1 mouse cellular context compared by ENCODE assay signal in genomic region chr4:130133399-130133798, GRCm38 (mm10).
TF ChIP-seq lines count a peak whose summit lies in the region.

No protein-coding gene starts in this region.

TF ChIP-seq in MEL, 35 proteins besides CTCF, POLR2A, EP300 and RAD21:
- 0 out of 2 replicates have a peak, but pooled peaks have one; percentile 54 for TF ChIP-seq BHLHE40 (IDR thresholded peaks at IDR 0.05; ENCODE audit: borderline replicate concordance, low read depth, low read length)
- TF ChIP-seq SIN3A (IDR thresholded peaks at IDR 0.05; ENCODE audit: low read length), result no peak
- no peak for TF ChIP-seq ZMIZ1 (IDR thresholded peaks at IDR 0.05; ENCODE audit: low read depth, low read length)
- no peak for TF ChIP-seq CHD2 (IDR thresholded peaks at IDR 0.05; ENCODE audit: low read length)
- no peak for TF ChIP-seq ZKSCAN1 (IDR thresholded peaks at IDR 0.05; ENCODE audit: low read depth, low read length)
- no peak for TF ChIP-seq TCF12 (IDR thresholded peaks at IDR 0.05; ENCODE audit: low read depth, low read length)
- no peak for TF ChIP-seq UBTF (IDR thresholded peaks at IDR 0.05; ENCODE audit: borderline replicate concordance, insufficient read depth, low read depth, low read length)
